8 mouse cellular contexts compared by ENCODE assay signal in genomic region chr8:70760350-70760749, GRCm38 (mm10). TPM values are rescaled to one million over a fixed set of nuclear protein-coding genes. Genes with fewer than 3 reads are reported as not detected.
DNase-seq lines count a peak whose midpoint lies in the region; ATAC-seq and TF ChIP-seq lines count a peak whose summit lies in the region.

No protein-coding gene starts in this region.

- no peak for TF ChIP-seq EP300 in heart, adult 2 months (IDR thresholded peaks at IDR 0.05; ENCODE audit: insufficient read depth, low read depth, low read length)

- H3K4me2 ChIP-seq in embryonic facial prominence, embryonic 11.5 days (ENCODE audit: low read depth, low read length): peak overlapping the region; percentile 96
- peak overlapping the region; percentile 99 for H3K4me2 ChIP-seq in limb, embryonic 13.5 days (replicated peaks)

- no peaks in the 10 kb centered on the region for H3K79me2 ChIP-seq in heart, adult 2 months (replicated peaks; ENCODE audit: control insufficient read depth, insufficient read depth, low read length)

- peak overlapping the region; percentile 81 for H3K27ac ChIP-seq in heart, adult 2 months
- no peak overlapping the region; the same call in 1 of the 2 replicates for H3K27ac ChIP-seq in embryonic facial prominence, embryonic 11.5 days (replicated peaks; ENCODE audit: low read depth, low read length)
- H3K27ac ChIP-seq in limb, embryonic 13.5 days: no peak overlapping the region
- peak overlapping the region; percentile 59 for H3K27ac ChIP-seq in small intestine, adult 2 months (ENCODE audit: insufficient read depth, low read depth, low read length)

- no peaks in the 10 kb centered on the region for H3K27me3 ChIP-seq in heart, adult 2 months (ENCODE audit: control insufficient read depth, insufficient read depth, low read length)
- no peaks in the 10 kb centered on the region for H3K27me3 ChIP-seq in embryonic facial prominence, embryonic 11.5 days (ENCODE audit: control insufficient read depth, insufficient read depth, low read length)
- no peaks in the 10 kb centered on the region for H3K27me3 ChIP-seq in limb, embryonic 13.5 days
- H3K27me3 ChIP-seq in small intestine, adult 2 months (ENCODE audit: control insufficient read depth, insufficient read depth, low read length): no peaks in the 10 kb centered on the region

- no peaks in the 10 kb centered on the region for H3K36me3 ChIP-seq in heart, adult 2 months (ENCODE audit: control insufficient read depth, insufficient read depth, low read length)
- H3K36me3 ChIP-seq in embryonic facial prominence, embryonic 11.5 days (replicated peaks; ENCODE audit: control insufficient read depth, insufficient read depth, low read depth, low read length): no peaks in the 10 kb centered on the region
- H3K36me3 ChIP-seq in limb, embryonic 13.5 days: peaks cover 35% of the 10 kb centered on the region
- peaks cover 29% of the 10 kb centered on the region for H3K36me3 ChIP-seq in small intestine, adult 2 months (ENCODE audit: control insufficient read depth, insufficient read depth, low read length)

- intact Hi-C loops in heart, adult 2 months (cut with DNase I): no loop called here
- intact Hi-C loops in heart, postnatal 36 days (cut with DNase I): no loop called here
- intact Hi-C loops in left cerebral cortex, postnatal 4 days (cut with DNase I): no loop called here

- TF ChIP-seq POLR2A in heart, adult 2 months (IDR thresholded peaks at IDR 0.05; ENCODE audit: insufficient read depth, low read depth, low read length): no peak
- TF ChIP-seq POLR2A in small intestine, adult 2 months (IDR thresholded peaks at IDR 0.05; ENCODE audit: low read depth, low read length): no peak

- WGBS in heart, adult 2 months: under 1% methylated on average over 22 of the region's 22 CpGs
- WGBS in embryonic facial prominence, embryonic 11.5 days: 1% methylated on average over 22 of the region's 22 CpGs
- WGBS in limb, embryonic 13.5 days: 0% methylated on average over 22 of the region's 22 CpGs
- WGBS in small intestine, adult 2 months: under 1% methylated on average over 22 of the region's 22 CpGs

- peaks cover 15% of the 10 kb centered on the region for H3K4me1 ChIP-seq in heart, adult 2 months (ENCODE audit: control insufficient read depth, insufficient read depth, low read length)
- H3K4me1 ChIP-seq in embryonic facial prominence, embryonic 11.5 days (ENCODE audit: control insufficient read depth, insufficient read depth, low read length): no peaks in the 10 kb centered on the region
- peaks cover 32% of the 10 kb centered on the region for H3K4me1 ChIP-seq in limb, embryonic 13.5 days
- H3K4me1 ChIP-seq in small intestine, adult 2 months (ENCODE audit: control insufficient read depth, insufficient read depth, insufficient read length, low read length): peaks cover 32% of the 10 kb centered on the region

- no peak; the same call in 1 of the 2 replicates for ATAC-seq in embryonic facial prominence, embryonic 11.5 days (replicated peaks; ENCODE audit: insufficient number of reproducible peaks, low FRiP score, low TSS enrichment, low read depth)
- ATAC-seq in limb, embryonic 13.5 days (ENCODE audit: low FRiP score, low read depth): no peak

- H3K9me3 ChIP-seq in embryonic facial prominence, embryonic 11.5 days (replicated peaks; ENCODE audit: control insufficient read depth, low read length): no peaks in the 10 kb centered on the region
- no peaks in the 10 kb centered on the region for H3K9me3 ChIP-seq in limb, embryonic 13.5 days

- DNase-seq in heart, adult 2 months: no peak
- no peak for DNase-seq in heart, postnatal 36 days
- peak; percentile 41 for DNase-seq in 416B (ENCODE audit: low read depth)
- no peak for DNase-seq in embryonic facial prominence, embryonic 11.5 days (ENCODE audit: low spot score)
- no peak for DNase-seq in left cerebral cortex, postnatal 4 days
- no peak for DNase-seq in testis, postnatal 10 days (ENCODE audit: low spot score)

- TF ChIP-seq CTCF in heart, adult 2 months (IDR thresholded peaks at IDR 0.05): no peak
- no peak for TF ChIP-seq CTCF in small intestine, adult 2 months (IDR thresholded peaks at IDR 0.05; ENCODE audit: extremely low read depth, insufficient read length, insufficient replicate concordance, low read depth, low read length)

- peak overlapping the region; percentile 93 for H3K4me3 ChIP-seq in heart, adult 2 months
- H3K4me3 ChIP-seq in embryonic facial prominence, embryonic 11.5 days (ENCODE audit: low read depth, low read length): peak overlapping the region; percentile 70
- H3K4me3 ChIP-seq in limb, embryonic 13.5 days: peak overlapping the region; percentile 74
- H3K4me3 ChIP-seq in small intestine, adult 2 months (ENCODE audit: low read depth, low read length): peak overlapping the region; percentile 84

- H3K9ac ChIP-seq in heart, adult 2 months (ENCODE audit: low read depth, low read length): peak overlapping the region; percentile 89
- peak overlapping the region; percentile 75 for H3K9ac ChIP-seq in embryonic facial prominence, embryonic 11.5 days (replicated peaks; ENCODE audit: low read length)
- peak overlapping the region; percentile 85 for H3K9ac ChIP-seq in limb, embryonic 13.5 days

RNA-seq across cellular contexts. Expression of gene Mpv17l2, which starts 0.4 kb away (rescaled TPM):
- total RNA-seq in heart, adult 2 months (2021): 10 to 100 TPM; 21.7 to 29.1 TPM
- 30.0 and 32.2 TPM in 2 replicates for polyA plus RNA-seq in heart, adult 2 months (2012; rRNA removed)
- 10 to 100 TPM; 28.0 to 30.8 TPM for total RNA-seq in heart, postnatal 36 days (2021)
- 25.8 and 33.5 TPM in 2 replicates for polyA plus RNA-seq in embryonic facial prominence, embryonic 11.5 days (2014; fragmentation: Nextera tagmentation; extraction: Ambion mirVana)
- 29.2 and 36.6 TPM in 2 replicates for polyA plus RNA-seq in limb, embryonic 13.5 days (2015; fragmentation: Nextera tagmentation; extraction: Ambion mirVana)
- polyA plus RNA-seq in small intestine, adult 2 months (2012; rRNA removed): 190 and 222 TPM in 2 replicates
- 10 to 100 TPM; 31.7 to 32.6 TPM for total RNA-seq in left cerebral cortex, postnatal 4 days (2021)

RNA-seq across cellular contexts. Expression of gene Rab3a, which starts 5.9 kb away (rescaled TPM):
- 10 to 100 TPM; 46.5 to 48.0 TPM for total RNA-seq in heart, adult 2 months (2021)
- 89.1 and 117 TPM in 2 replicates for polyA plus RNA-seq in heart, adult 2 months (2012; rRNA removed)
- total RNA-seq in heart, postnatal 36 days (2021): 10 to 100 TPM; 45.0 to 49.3 TPM
- polyA plus RNA-seq in embryonic facial prominence, embryonic 11.5 days (2014; fragmentation: Nextera tagmentation; extraction: Ambion mirVana): 24.8 and 31.6 TPM in 2 replicates
- polyA plus RNA-seq in limb, embryonic 13.5 days (2015; fragmentation: Nextera tagmentation; extraction: Ambion mirVana): 18.0 and 19.6 TPM in 2 replicates
- polyA plus RNA-seq in small intestine, adult 2 months (2012; rRNA removed): 14.9 and 26.3 TPM in 2 replicates
- 100 to 1,000 TPM; 414 to 476 TPM for total RNA-seq in left cerebral cortex, postnatal 4 days (2021)

RNA-seq across cellular contexts. Expression of gene Pik3r2, which starts 16.2 kb away (rescaled TPM):
- 10 to 100 TPM; 22.0 to 22.4 TPM for total RNA-seq in heart, adult 2 months (2021)
- polyA plus RNA-seq in heart, adult 2 months (2012; rRNA removed): 34.3 and 45.5 TPM in 2 replicates
- 10 to 100 TPM; 23.6 to 24.5 TPM for total RNA-seq in heart, postnatal 36 days (2021)
- 30.1 and 33.4 TPM in 2 replicates for polyA plus RNA-seq in embryonic facial prominence, embryonic 11.5 days (2014; fragmentation: Nextera tagmentation; extraction: Ambion mirVana)
- 78.1 and 81.3 TPM in 2 replicates for polyA plus RNA-seq in limb, embryonic 13.5 days (2015; fragmentation: Nextera tagmentation; extraction: Ambion mirVana)
- polyA plus RNA-seq in small intestine, adult 2 months (2012; rRNA removed): 129 and 414 TPM in 2 replicates
- 100 to 1,000 TPM; 187 to 198 TPM for total RNA-seq in left cerebral cortex, postnatal 4 days (2021)

RNA-seq across cellular contexts. Expression of gene Pde4c, which starts 36.8 kb away (rescaled TPM):
- total RNA-seq in heart, adult 2 months (2021): 1 to 10 TPM; 2.3 to 2.7 TPM
- 10.8 and 11.0 TPM in 2 replicates for polyA plus RNA-seq in heart, adult 2 months (2012; rRNA removed)
- 1 to 10 TPM; 2.0 to 3.7 TPM for total RNA-seq in heart, postnatal 36 days (2021)
- 0.06 and 0.20 TPM in 2 replicates for polyA plus RNA-seq in embryonic facial prominence, embryonic 11.5 days (2014; fragmentation: Nextera tagmentation; extraction: Ambion mirVana)
- 0.04 and 0.06 TPM in 2 replicates for polyA plus RNA-seq in limb, embryonic 13.5 days (2015; fragmentation: Nextera tagmentation; extraction: Ambion mirVana)
- 6.5 and 6.8 TPM in 2 replicates for polyA plus RNA-seq in small intestine, adult 2 months (2012; rRNA removed)
- under 1 TPM; 0.56 to 0.66 TPM for total RNA-seq in left cerebral cortex, postnatal 4 days (2021)

RNA-seq across cellular contexts. Expression of gene Gm3336, which starts 42.0 kb away (rescaled TPM):
- total RNA-seq in heart, adult 2 months (2021): not detected
- polyA plus RNA-seq in heart, adult 2 months (2012; rRNA removed): not detected in 2 replicates
- total RNA-seq in heart, postnatal 36 days (2021): not detected
- polyA plus RNA-seq in embryonic facial prominence, embryonic 11.5 days (2014; fragmentation: Nextera tagmentation; extraction: Ambion mirVana): not detected in 2 replicates
- not detected in 2 replicates for polyA plus RNA-seq in limb, embryonic 13.5 days (2015; fragmentation: Nextera tagmentation; extraction: Ambion mirVana)
- polyA plus RNA-seq in small intestine, adult 2 months (2012; rRNA removed): 42.0 and 73.6 TPM in 2 replicates
- total RNA-seq in left cerebral cortex, postnatal 4 days (2021): not detected

Comparison
In these comparisons a context has a peak if more than half of its experiments do, and no peak if none do; other contexts are left out.
1. H3K27ac ChIP-seq: peak in heart, adult 2 months (single experiment) and small intestine, adult 2 months (single experiment); none in embryonic facial prominence, embryonic 11.5 days (single experiment) and limb, embryonic 13.5 days (single experiment).
2. Peak in every context shown above with its lines, with median percentiles within 50 percentile points of each other: H3K4me3 ChIP-seq and H3K9ac ChIP-seq.